Comparison of ENCODE assay signal across 12 mouse cellular contexts in genomic region chr4:5327171-5327661, GRCm38 (mm10).
A peak's percentile ranks its signal among the peaks of the same experiment; 100 is the strongest.
DNase-seq lines count a peak whose midpoint lies in the region; ATAC-seq lines count a peak whose summit lies in the region.
"Had no signal": no experiment of that assay in that cellular context is flagged by ENCODE, and none has a peak within 500 bp of the region (broad histone marks: within the 10 kb centered on the region; RNA-seq: fewer than 3 reads in every experiment).

No protein-coding gene starts in this region.

- H3K9ac ChIP-seq in embryonic facial prominence, embryonic 14.5 days (ENCODE audit: low read depth, low read length), result no peak overlapping the region
- no peak overlapping the region for H3K9ac ChIP-seq in kidney, embryonic 14.5 days (ENCODE audit: low read depth, low read length)
- no peak overlapping the region for H3K9ac ChIP-seq in kidney, embryonic 16.5 days (replicated peaks; ENCODE audit: low read length)
- H3K9ac ChIP-seq: embryonic facial prominence, embryonic 12.5 days had no signal

- H3K27ac ChIP-seq in embryonic facial prominence, embryonic 14.5 days (replicated peaks; ENCODE audit: low read depth, low read length), result no peak overlapping the region
- no peak overlapping the region for H3K27ac ChIP-seq in embryonic facial prominence, embryonic 10.5 days (replicated peaks)
- H3K27ac ChIP-seq in kidney, embryonic 14.5 days (ENCODE audit: low read depth, low read length), result no peak overlapping the region
- no peak overlapping the region for H3K27ac ChIP-seq in kidney, embryonic 16.5 days (ENCODE audit: low read length)
- H3K27ac ChIP-seq: embryonic facial prominence, embryonic 12.5 days had no signal

- ATAC-seq in embryonic facial prominence, embryonic 14.5 days (ENCODE audit: low read depth), result no peak
- peak; percentile 39; the same call in 1 of the 2 replicates for ATAC-seq in kidney, embryonic 14.5 days (ENCODE audit: low FRiP score, low TSS enrichment)
- no peak for ATAC-seq in kidney, embryonic 16.5 days (ENCODE audit: low FRiP score, low TSS enrichment)
- ATAC-seq: Patski had no signal

- H3K9me3 ChIP-seq in embryonic facial prominence, embryonic 14.5 days (ENCODE audit: control insufficient read depth, low read length), result no peaks in the 10 kb centered on the region
- no peaks in the 10 kb centered on the region for H3K9me3 ChIP-seq in embryonic facial prominence, embryonic 10.5 days
- no peaks in the 10 kb centered on the region for H3K9me3 ChIP-seq in kidney, embryonic 14.5 days (ENCODE audit: control insufficient read depth, low read length)
- H3K9me3 ChIP-seq in kidney, embryonic 16.5 days (ENCODE audit: low read length), result no peaks in the 10 kb centered on the region
- H3K9me3 ChIP-seq: embryonic facial prominence, embryonic 12.5 days had no signal

- DNase-seq in embryonic facial prominence, embryonic 14.5 days (ENCODE audit: low spot score), result peak; percentile 55
- no peak for DNase-seq in embryonic facial prominence, embryonic 10.5 days (ENCODE audit: low spot score)
- peak; percentile 7 to 24 for DNase-seq in right cerebral cortex, adult 2 months (ENCODE audit: low spot score in 2 of 2)
- DNase-seq in right cerebral cortex, postnatal 14 days, result no peak
- DNase-seq in retina, postnatal 1 day, result no peak
- no peak for DNase-seq in B cell, adult 2 months
- DNase-seq: heart, adult 11 months; kidney, adult 9 months had no signal

- H3K4me2 ChIP-seq in embryonic facial prominence, embryonic 14.5 days (ENCODE audit: low read depth, low read length), result no peak overlapping the region
- no peak overlapping the region for H3K4me2 ChIP-seq in kidney, embryonic 14.5 days (replicated peaks; ENCODE audit: low read depth, low read length)
- H3K4me2 ChIP-seq in kidney, embryonic 16.5 days (replicated peaks; ENCODE audit: low read depth, low read length), result no peak overlapping the region
- H3K4me2 ChIP-seq: embryonic facial prominence, embryonic 12.5 days had no signal

- no peaks in the 10 kb centered on the region for H3K4me1 ChIP-seq in embryonic facial prominence, embryonic 14.5 days (ENCODE audit: control insufficient read depth, insufficient read depth, low read length)
- H3K4me1 ChIP-seq in embryonic facial prominence, embryonic 10.5 days, result no peaks in the 10 kb centered on the region
- H3K4me1 ChIP-seq in kidney, embryonic 14.5 days (ENCODE audit: control insufficient read depth, insufficient read depth, low read length), result no peaks in the 10 kb centered on the region
- no peaks in the 10 kb centered on the region for H3K4me1 ChIP-seq in kidney, embryonic 16.5 days (ENCODE audit: insufficient read depth, low read length)
- H3K4me1 ChIP-seq: embryonic facial prominence, embryonic 12.5 days had no signal

- no peak overlapping the region for H3K4me3 ChIP-seq in embryonic facial prominence, embryonic 14.5 days (ENCODE audit: low read depth, low read length)
- no peak overlapping the region for H3K4me3 ChIP-seq in embryonic facial prominence, embryonic 10.5 days
- H3K4me3 ChIP-seq in kidney, embryonic 14.5 days (ENCODE audit: low read length), result no peak overlapping the region
- H3K4me3 ChIP-seq in kidney, embryonic 16.5 days (ENCODE audit: low read length), result no peak overlapping the region
- H3K4me3 ChIP-seq: embryonic facial prominence, embryonic 12.5 days had no signal

- 68% methylated on average over 2 of the region's 2 CpGs for WGBS in embryonic facial prominence, embryonic 14.5 days
- WGBS in embryonic facial prominence, embryonic 10.5 days, result 81% methylated on average over 2 of the region's 2 CpGs
- WGBS in kidney, embryonic 14.5 days, result 44% methylated on average over 2 of the region's 2 CpGs
- WGBS in kidney, embryonic 16.5 days, result 44% methylated on average over 2 of the region's 2 CpGs

- H3K27me3 ChIP-seq in embryonic facial prominence, embryonic 14.5 days (replicated peaks; ENCODE audit: control insufficient read depth, insufficient read depth, low read length), result no peaks in the 10 kb centered on the region
- no peaks in the 10 kb centered on the region for H3K27me3 ChIP-seq in embryonic facial prominence, embryonic 10.5 days (replicated peaks; ENCODE audit: low read depth, poor library complexity, severe bottlenecking)
- H3K27me3 ChIP-seq in kidney, embryonic 14.5 days (ENCODE audit: control insufficient read depth, insufficient read depth, low read length), result no peaks in the 10 kb centered on the region
- H3K27me3 ChIP-seq in kidney, embryonic 16.5 days (ENCODE audit: insufficient read depth, low read length), result no peaks in the 10 kb centered on the region
- H3K27me3 ChIP-seq: embryonic facial prominence, embryonic 12.5 days; Patski had no signal

- no peaks in the 10 kb centered on the region for H3K36me3 ChIP-seq in embryonic facial prominence, embryonic 14.5 days (ENCODE audit: control insufficient read depth, insufficient read depth, low read length)
- no peaks in the 10 kb centered on the region for H3K36me3 ChIP-seq in embryonic facial prominence, embryonic 10.5 days (replicated peaks)
- H3K36me3 ChIP-seq in kidney, embryonic 14.5 days (ENCODE audit: control insufficient read depth, insufficient read depth, low read length), result no peaks in the 10 kb centered on the region
- no peaks in the 10 kb centered on the region for H3K36me3 ChIP-seq in kidney, embryonic 16.5 days (ENCODE audit: insufficient read depth, low read length)
- H3K36me3 ChIP-seq: embryonic facial prominence, embryonic 12.5 days had no signal

Comparison
In these comparisons a context has a peak if more than half of its experiments do, and no peak if none do; other contexts are left out.
1. DNase-seq: peak in embryonic facial prominence, embryonic 14.5 days (single experiment) and right cerebral cortex, adult 2 months (2 of 2); none in embryonic facial prominence, embryonic 10.5 days (single experiment), right cerebral cortex, postnatal 14 days (single experiment), retina, postnatal 1 day (single experiment) and B cell, adult 2 months (0 of 2).